9 mouse cellular contexts compared by ENCODE assay signal in the genomic region with DNA sequence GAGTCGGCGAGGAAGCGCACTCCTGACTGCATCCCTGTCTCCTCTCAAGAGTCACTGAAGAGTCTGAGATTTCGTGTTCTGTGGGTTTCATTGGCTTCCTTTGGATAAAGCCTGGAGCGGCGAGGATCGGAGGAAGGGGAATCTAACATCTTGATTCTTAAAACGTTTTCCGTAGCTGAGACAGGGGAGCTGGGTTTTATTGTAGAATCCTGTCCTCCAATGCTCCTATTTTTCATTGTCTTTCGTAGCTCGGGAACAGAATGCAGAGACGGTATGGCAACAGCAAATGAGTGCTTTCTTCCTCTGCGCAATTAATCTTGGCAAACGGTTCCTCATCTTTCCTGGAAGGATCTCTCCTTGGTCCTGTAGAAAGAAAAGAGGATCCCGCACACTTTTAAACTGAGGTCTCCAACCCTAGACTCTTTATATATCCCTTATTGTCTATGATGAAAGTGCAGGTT. TPM values are rescaled to one million over a fixed set of nuclear protein-coding genes. Genes with fewer than 3 reads are reported as not detected.
DNase-seq lines count a peak whose midpoint lies in the region; ATAC-seq and TF ChIP-seq lines count a peak whose summit lies in the region.
"Had no signal": no experiment of that assay in that cellular context is flagged by ENCODE, and none has a peak within 500 bp of the region (broad histone marks: within the 10 kb centered on the region; RNA-seq: fewer than 3 reads in every experiment).

No protein-coding gene starts in this region.

- no peak overlapping the region for H3K9ac ChIP-seq in heart, postnatal 0 days (replicated peaks; ENCODE audit: low read depth, low read length)
- H3K9ac ChIP-seq in midbrain, embryonic 11.5 days (ENCODE audit: low read length) = peak overlapping the region; percentile 68

- ATAC-seq in heart, postnatal 0 days (ENCODE audit: insufficient read depth, low read depth) = no peak
- peak; percentile 38; the same call in 1 of the 2 replicates for ATAC-seq in midbrain, embryonic 11.5 days (ENCODE audit: low FRiP score)

- TF ChIP-seq CTCF in heart, postnatal 0 days (IDR thresholded peaks at IDR 0.05; ENCODE audit: low read depth) = no peak

- H3K4me1 ChIP-seq in heart, postnatal 0 days (ENCODE audit: control insufficient read depth, insufficient read depth) = peaks cover 17% of the 10 kb centered on the region
- peaks cover 3% of the 10 kb centered on the region; the same call in 1 of the 2 replicates for H3K4me1 ChIP-seq in midbrain, embryonic 11.5 days (ENCODE audit: control insufficient read depth, insufficient read depth, low read length)

- peaks cover 38% of the 10 kb centered on the region for H3K27me3 ChIP-seq in heart, postnatal 0 days (ENCODE audit: control insufficient read depth, insufficient read depth, low read length)
- H3K27me3 ChIP-seq in midbrain, embryonic 11.5 days (ENCODE audit: control insufficient read depth, insufficient read depth, low read length) = no peaks in the 10 kb centered on the region

- H3K9me3 ChIP-seq in heart, postnatal 0 days (replicated peaks; ENCODE audit: control insufficient read depth, low read length) = no peaks in the 10 kb centered on the region
- no peaks in the 10 kb centered on the region for H3K9me3 ChIP-seq in midbrain, embryonic 11.5 days (ENCODE audit: control insufficient read depth, low read length)

- no peaks in the 10 kb centered on the region for H3K36me3 ChIP-seq in heart, postnatal 0 days (replicated peaks; ENCODE audit: control insufficient read depth, insufficient read depth, low read length)
- H3K36me3 ChIP-seq in midbrain, embryonic 11.5 days (ENCODE audit: control insufficient read depth, insufficient read depth, low read length) = no peaks in the 10 kb centered on the region

- DNase-seq in left cerebral cortex, adult 18-20 months (ENCODE audit: low spot score in 2 of 2) = peak; percentile 30 to 52
- DNase-seq in left cerebral cortex, postnatal 10 days (ENCODE audit: extremely low spot score in 1 of 2, low spot score in 2 of 2) = no peak
- DNase-seq in cerebellum, adult 9-11 months = peak; percentile 18
- DNase-seq in heart, postnatal 0 days (ENCODE audit: low spot score) = no peak
- peak; percentile 95 for DNase-seq in midbrain, embryonic 11.5 days (ENCODE audit: low spot score, missing footprints)
- no peak for DNase-seq in c-Kit-positive CD71-positive TER-119-positive erythroid progenitor cells, embryonic 14.5 days (ENCODE audit: low spot score)
- no peak for DNase-seq in urinary bladder, adult 2 months (ENCODE audit: low spot score)
- DNase-seq in layer of hippocampus, postnatal 25 days (ENCODE audit: extremely low spot score in 1 of 2, low spot score in 1 of 2) = no peak

- TF ChIP-seq EP300 in heart, postnatal 0 days (IDR thresholded peaks at IDR 0.05; ENCODE audit: low read depth) = no peak

- peak overlapping the region; percentile 62 for H3K4me2 ChIP-seq in heart, postnatal 0 days (ENCODE audit: low read depth, low read length)
- H3K4me2 ChIP-seq in midbrain, embryonic 11.5 days = peak overlapping the region; percentile 50

- H3K27ac ChIP-seq in heart, postnatal 0 days (ENCODE audit: low read depth) = no peak overlapping the region
- no peak overlapping the region for H3K27ac ChIP-seq in midbrain, embryonic 11.5 days (ENCODE audit: low read depth, low read length)
- H3K27ac ChIP-seq: macrophage had no signal

- intact Hi-C loops in left cerebral cortex, postnatal 10 days (cut with DNase I) = no loop called here

- 2% methylated on average over 15 of the region's 15 CpGs for WGBS in heart, postnatal 0 days
- under 1% methylated on average over 15 of the region's 15 CpGs for WGBS in midbrain, embryonic 11.5 days

- peak overlapping the region; percentile 33 for H3K4me3 ChIP-seq in heart, postnatal 0 days (ENCODE audit: low read depth, low read length)
- peak overlapping the region; percentile 44 for H3K4me3 ChIP-seq in midbrain, embryonic 11.5 days (ENCODE audit: low read depth, low read length)

RNA-seq across cellular contexts. Expression of a gene that starts 33.3 kb away (rescaled TPM):
- total RNA-seq in left cerebral cortex, adult 18-20 months (2021) = not detected
- not detected for total RNA-seq in left cerebral cortex, postnatal 10 days (2021)
- total RNA-seq in heart, postnatal 0 days (2014; rRNA removed; ENCODE audit: low replicate concordance) = not detected in 2 replicates
- polyA plus RNA-seq in heart, postnatal 0 days (2015; fragmentation: Nextera tagmentation; extraction: Ambion mirVana) = not detected in 2 replicates
- not detected in 2 replicates for polyA plus RNA-seq in midbrain, embryonic 11.5 days (2014; fragmentation: Nextera tagmentation; extraction: Ambion mirVana)
- 0.10 TPM in 1 of 2 replicates, not detected in the other for polyA plus RNA-seq in urinary bladder, adult 2 months (2012; rRNA removed)
- not detected for total RNA-seq in layer of hippocampus, postnatal 25 days (2021)
- polyA plus RNA-seq: macrophage had no signal

RNA-seq across cellular contexts. Expression of a gene that starts 52.7 kb away (rescaled TPM):
- under 1 TPM; 0.33 to 0.37 TPM for total RNA-seq in left cerebral cortex, adult 18-20 months (2021)
- not detected for total RNA-seq in left cerebral cortex, postnatal 10 days (2021)
- not detected in 2 replicates for total RNA-seq in heart, postnatal 0 days (2014; rRNA removed; ENCODE audit: low replicate concordance)
- polyA plus RNA-seq in heart, postnatal 0 days (2015; fragmentation: Nextera tagmentation; extraction: Ambion mirVana) = not detected in 2 replicates
- polyA plus RNA-seq in midbrain, embryonic 11.5 days (2014; fragmentation: Nextera tagmentation; extraction: Ambion mirVana) = not detected in 2 replicates
- polyA plus RNA-seq in urinary bladder, adult 2 months (2012; rRNA removed) = not detected in 2 replicates
- not detected for total RNA-seq in layer of hippocampus, postnatal 25 days (2021)
- polyA plus RNA-seq: macrophage had no signal

Comparison
In these comparisons a context has a peak if more than half of its experiments do, and no peak if none do; other contexts are left out.
1. DNase-seq: peak in left cerebral cortex, adult 18-20 months (2 of 2), cerebellum, adult 9-11 months (single experiment) and midbrain, embryonic 11.5 days (single experiment); none in left cerebral cortex, postnatal 10 days (0 of 2), heart, postnatal 0 days (single experiment), c-Kit-positive CD71-positive TER-119-positive erythroid progenitor cells, embryonic 14.5 days (single experiment), urinary bladder, adult 2 months (single experiment) and layer of hippocampus, postnatal 25 days (0 of 2).